Comparison of ENCODE assay signal across 9 mouse cellular contexts in genomic region chr1:143803537-143803936, GRCm38 (mm10). TPM values are rescaled to one million over a fixed set of nuclear protein-coding genes. Genes with fewer than 3 reads are reported as not detected.
A peak's percentile ranks its signal among the peaks of the same experiment; 100 is the strongest.
DNase-seq lines count a peak whose midpoint lies in the region; ATAC-seq lines count a peak whose summit lies in the region.
"Had no signal": no experiment of that assay in that cellular context is flagged by ENCODE, and none has a peak within 500 bp of the region (broad histone marks: within the 10 kb centered on the region; RNA-seq: fewer than 3 reads in every experiment).

No protein-coding gene starts in this region.

- H3K36me3 ChIP-seq in forebrain, embryonic 12.5 days (replicated peaks) = no peaks in the 10 kb centered on the region
- peaks cover 21% of the 10 kb centered on the region; the same call in 1 of the 2 replicates for H3K36me3 ChIP-seq in limb, embryonic 12.5 days
- peaks cover 11% of the 10 kb centered on the region; the same call in 1 of the 2 replicates for H3K36me3 ChIP-seq in neural tube, embryonic 13.5 days

- H3K4me1 ChIP-seq in forebrain, embryonic 12.5 days = no peaks in the 10 kb centered on the region
- H3K4me1 ChIP-seq in limb, embryonic 12.5 days (replicated peaks) = no peaks in the 10 kb centered on the region
- H3K4me1 ChIP-seq in neural tube, embryonic 13.5 days (replicated peaks) = no peaks in the 10 kb centered on the region

- H3K4me2 ChIP-seq in forebrain, embryonic 12.5 days = no peak overlapping the region
- no peak overlapping the region for H3K4me2 ChIP-seq in limb, embryonic 12.5 days
- H3K4me2 ChIP-seq in neural tube, embryonic 13.5 days = no peak overlapping the region

- ATAC-seq in forebrain, embryonic 12.5 days (ENCODE audit: low FRiP score) = peak; percentile 83
- peak; percentile 63; the same call in 1 of the 2 replicates for ATAC-seq in limb, embryonic 12.5 days (ENCODE audit: insufficient number of reproducible peaks, insufficient read depth, low FRiP score, low TSS enrichment, low read depth)
- ATAC-seq in neural tube, embryonic 13.5 days (ENCODE audit: low read depth) = peak; percentile 82

- H3K9me3 ChIP-seq in forebrain, embryonic 12.5 days = no peaks in the 10 kb centered on the region
- no peaks in the 10 kb centered on the region for H3K9me3 ChIP-seq in limb, embryonic 12.5 days
- no peaks in the 10 kb centered on the region for H3K9me3 ChIP-seq in neural tube, embryonic 13.5 days

- H3K4me3 ChIP-seq in forebrain, embryonic 12.5 days (replicated peaks) = no peak overlapping the region
- H3K4me3 ChIP-seq in limb, embryonic 12.5 days (replicated peaks) = no peak overlapping the region
- no peak overlapping the region for H3K4me3 ChIP-seq in neural tube, embryonic 13.5 days

- no peak overlapping the region for H3K9ac ChIP-seq in forebrain, embryonic 12.5 days
- H3K9ac ChIP-seq in limb, embryonic 12.5 days (replicated peaks) = no peak overlapping the region
- no peak overlapping the region for H3K9ac ChIP-seq in neural tube, embryonic 13.5 days

- no peaks in the 10 kb centered on the region for H3K27me3 ChIP-seq in forebrain, embryonic 12.5 days
- no peaks in the 10 kb centered on the region for H3K27me3 ChIP-seq in limb, embryonic 12.5 days
- no peaks in the 10 kb centered on the region for H3K27me3 ChIP-seq in neural tube, embryonic 13.5 days

- 45% methylated on average over 4 of the region's 4 CpGs for WGBS in forebrain, embryonic 12.5 days
- 47% methylated on average over 4 of the region's 4 CpGs for WGBS in limb, embryonic 12.5 days
- WGBS in neural tube, embryonic 13.5 days = 43% methylated on average over 4 of the region's 4 CpGs

- no peak overlapping the region for H3K27ac ChIP-seq in forebrain, embryonic 12.5 days
- H3K27ac ChIP-seq in limb, embryonic 12.5 days = no peak overlapping the region
- H3K27ac ChIP-seq in neural tube, embryonic 13.5 days (replicated peaks) = no peak overlapping the region
- H3K27ac ChIP-seq: macrophage had no signal

- DNase-seq in gastrocnemius, adult 18-20 months (ENCODE audit: low spot score) = peak; percentile 71
- no peak for DNase-seq in gastrocnemius, adult 8-10 months (ENCODE audit: low spot score in 2 of 2)
- peak; percentile 43 for DNase-seq in thymus, postnatal 14 days
- no peak for DNase-seq in thymus, postnatal 4 days
- no peak for DNase-seq in right cerebral cortex, postnatal 25 days

RNA-seq across cellular contexts. Expression of gene Uchl5, which starts 26.5 kb away (rescaled TPM):
- 10 to 100 TPM; 19.0 to 22.0 TPM for total RNA-seq in gastrocnemius, adult 18-20 months (2021)
- 10 to 100 TPM; 19.7 to 25.1 (median 22.2) TPM for total RNA-seq in gastrocnemius, adult 8-10 months (2022)
- polyA plus RNA-seq in forebrain, embryonic 12.5 days (2016; fragmentation: Nextera tagmentation; extraction: Ambion mirVana) = 92.8 and 94.0 TPM in 2 replicates
- 84.4 and 91.9 TPM in 2 replicates for polyA plus RNA-seq in limb, embryonic 12.5 days (2016; fragmentation: Nextera tagmentation; extraction: Ambion mirVana)
- polyA plus RNA-seq in neural tube, embryonic 13.5 days (2015; fragmentation: Nextera tagmentation; extraction: Ambion mirVana) = 68.3 and 86.5 TPM in 2 replicates

RNA-seq across cellular contexts. Expression of gene Trove2, which starts 26.7 kb away (rescaled TPM):
- 1 to 10 TPM; 2.9 to 3.5 TPM for total RNA-seq in gastrocnemius, adult 18-20 months (2021)
- total RNA-seq in gastrocnemius, adult 8-10 months (2022) = 1 to 10 TPM; 2.8 to 3.6 (median 3.2) TPM
- polyA plus RNA-seq in forebrain, embryonic 12.5 days (2016; fragmentation: Nextera tagmentation; extraction: Ambion mirVana) = 47.8 and 57.3 TPM in 2 replicates
- 24.2 and 28.7 TPM in 2 replicates for polyA plus RNA-seq in limb, embryonic 12.5 days (2016; fragmentation: Nextera tagmentation; extraction: Ambion mirVana)
- 29.7 and 33.5 TPM in 2 replicates for polyA plus RNA-seq in neural tube, embryonic 13.5 days (2015; fragmentation: Nextera tagmentation; extraction: Ambion mirVana)

Comparison
In these comparisons a context has a peak if more than half of its experiments do, and no peak if none do; other contexts are left out.
1. DNase-seq: peak in gastrocnemius, adult 18-20 months (single experiment) and thymus, postnatal 14 days (single experiment); none in gastrocnemius, adult 8-10 months (0 of 2), thymus, postnatal 4 days (single experiment) and right cerebral cortex, postnatal 25 days (single experiment).
2. Peak in every context shown above with its lines, with median percentiles within 50 percentile points of each other: ATAC-seq.